Mouse (Mus musculus) myocyte (in vitro differentiated cells): ENCODE data around the gene Gabrb1. TPM values are rescaled to one million over a fixed set of nuclear protein-coding genes. Genes with fewer than 3 reads are reported as not detected.

Experiments
- H3K27me3 ChIP-seq: one replicate; pipeline ENCODE4 v1.6.1; 2011; ENCODE audit not compliant: control insufficient read depth, insufficient read depth, insufficient read length
- H3K36me3 ChIP-seq: one replicate; pipeline ENCODE4 v1.6.1; 2011; ENCODE audit not compliant: control insufficient read depth, insufficient read depth
- H3K4me2 ChIP-seq: one replicate; pipeline ENCODE4 v1.6.1; 2011; ENCODE audit warnings: low read depth, control low read depth
- H3K4me3 ChIP-seq: one replicate; pipeline ENCODE4 v1.5.1; 2011; ENCODE audit warnings: mild to moderate bottlenecking, control low read depth, moderate library complexity
- H3K79me2 ChIP-seq: one replicate; pipeline ENCODE4 v1.6.1; 2011; ENCODE audit not compliant: control insufficient read depth, insufficient read depth
- H3ac ChIP-seq: one replicate; pipeline ENCODE4 v1.6.1; 2011; ENCODE audit not compliant: control insufficient read depth, insufficient read length
- CEBPB ChIP-seq: IDR thresholded peaks from 2 replicates; pipeline ENCODE4 v1.6.1; 2011; ENCODE audit warnings: mild to moderate bottlenecking, moderate library complexity; ENCODE audit not compliant: poor library complexity, insufficient read depth, severe bottlenecking
- E2F4 ChIP-seq: IDR thresholded peaks from one replicate; pipeline ENCODE4 v1.6.1; 2011; ENCODE audit warnings: mild to moderate bottlenecking, control low read depth, moderate library complexity; ENCODE audit not compliant: insufficient read depth
- MAX ChIP-seq: IDR thresholded peaks from one replicate; pipeline ENCODE4 v1.6.1; 2011; ENCODE audit warnings: low read depth, mild to moderate bottlenecking, control low read depth
- MYOD1 ChIP-seq, 3 experiments: IDR thresholded peaks; one replicate each; pipeline ENCODE4 v1.6.1; 2011; ENCODE audit warnings: control low read depth in 2 of 3, low read depth in 2 of 3, mild to moderate bottlenecking in 2 of 3, moderate library complexity in 1 of 3; ENCODE audit not compliant: insufficient read length in 2 of 3, control insufficient read depth in 1 of 3
- MYOG ChIP-seq, 3 experiments: IDR thresholded peaks; one replicate each; pipeline ENCODE4 v1.6.1; 2011; ENCODE audit warnings: control low read depth in 2 of 3, low read depth in 2 of 3, mild to moderate bottlenecking in 2 of 3; ENCODE audit not compliant: insufficient read length in 2 of 3, control insufficient read depth in 1 of 3, insufficient read depth in 1 of 3
- POLR2A ChIP-seq: IDR thresholded peaks from one replicate; pipeline ENCODE4 v1.6.1; 2011; ENCODE audit warnings: low read depth, mild to moderate bottlenecking, control low read depth, moderate library complexity; ENCODE audit not compliant: insufficient read length
- POLR2AphosphoS2 ChIP-seq: IDR thresholded peaks from one replicate; pipeline ENCODE4 v1.6.1; 2011; ENCODE audit warnings: low read depth, control low read depth; ENCODE audit not compliant: insufficient read length
- REST ChIP-seq: IDR thresholded peaks from one replicate; pipeline ENCODE4 v1.6.1; 2011; ENCODE audit warnings: mild to moderate bottlenecking, control low read depth, moderate library complexity; ENCODE audit not compliant: insufficient read depth, insufficient read length
- SRF ChIP-seq: IDR thresholded peaks from one replicate; pipeline ENCODE4 v1.6.1; 2011; ENCODE audit warnings: low read depth; ENCODE audit not compliant: control insufficient read depth, insufficient read length
- TCF12 ChIP-seq: IDR thresholded peaks from one replicate; pipeline ENCODE4 v1.6.1; 2011; ENCODE audit warnings: mild to moderate bottlenecking, control low read depth; ENCODE audit not compliant: poor library complexity, insufficient read depth, severe bottlenecking
- TCF3 ChIP-seq: IDR thresholded peaks from one replicate; pipeline ENCODE4 v1.6.1; 2011; ENCODE audit warnings: low read depth, control low read depth; ENCODE audit not compliant: insufficient read length
- USF1 ChIP-seq: IDR thresholded peaks from one replicate; pipeline ENCODE4 v1.6.1; 2011; ENCODE audit warnings: low read depth, mild to moderate bottlenecking, control low read depth, moderate library complexity
- polyA plus RNA-seq: library from polyadenylated mRNA; unstranded; fragments of >200 nt; fragmentation: generic; extraction: Trizol; gene quantifications from one replicate; pipeline ENCODE4 v1.2.1, GENCODE M21; 2012; ENCODE audit warnings: missing spikeins

Gabrb1 gene
- polyA plus RNA-seq, 1 experiment = 0.01 TPM

- no peak overlapping the region for H3K4me3 ChIP-seq
- TF ChIP-seq TCF12 = no peak
- no peak for TF ChIP-seq SRF
- TF ChIP-seq MYOG (IDR thresholded peaks at IDR 0.05; ENCODE audit: control insufficient read depth in 1 of 3, insufficient read depth in 1 of 3, insufficient read length in 2 of 3, low read depth in 2 of 3) = no peak
- H3K27me3 ChIP-seq = no peaks in the 10 kb centered on the region
- no peak overlapping the region for H3K4me2 ChIP-seq
- no peaks in the 10 kb centered on the region for H3K36me3 ChIP-seq
- no peak overlapping the region for H3ac ChIP-seq
- H3K79me2 ChIP-seq = no peaks in the 10 kb centered on the region
These were observed 89.5 kb downstream of the Gabrb1 start for GRCm38 (mm10) chr5:71747411-71747810.

GRCm38 (mm10) chr5:71753966-71754365, 96.1 kb downstream of the Gabrb1 start:
- TF ChIP-seq MAX = no peak
- TF ChIP-seq TCF12 = no peak
- TF ChIP-seq MYOD1 (IDR thresholded peaks at IDR 0.05; ENCODE audit: control insufficient read depth in 1 of 3, insufficient read length in 2 of 3, low read depth in 2 of 3) = no peak
- TF ChIP-seq CEBPB = no peak
- no peak for TF ChIP-seq REST
- no peak for TF ChIP-seq USF1
- no peak for TF ChIP-seq POLR2A
- no peak for TF ChIP-seq MYOG (IDR thresholded peaks at IDR 0.05; ENCODE audit: control insufficient read depth in 1 of 3, insufficient read depth in 1 of 3, insufficient read length in 2 of 3, low read depth in 2 of 3)
- TF ChIP-seq E2F4 = no peak
- TF ChIP-seq TCF3 = no peak
- Histone ChIP-seq H3K27me3 (no peaks in the 10 kb centered on the region), H3ac (no peak overlapping the region), H3K4me3 (no peak overlapping the region), H3K36me3 (no peaks in the 10 kb centered on the region), H3K79me2 (no peaks in the 10 kb centered on the region), H3K4me2 (no peak overlapping the region)

- TF ChIP-seq MYOD1 (IDR thresholded peaks at IDR 0.05; ENCODE audit: control insufficient read depth in 1 of 3, insufficient read length in 2 of 3, low read depth in 2 of 3) = no peak
- no peak for TF ChIP-seq POLR2AphosphoS2
- no peak for TF ChIP-seq POLR2A
- no peak for TF ChIP-seq CEBPB
- TF ChIP-seq TCF12 = no peak
- no peak for TF ChIP-seq MYOG (IDR thresholded peaks at IDR 0.05; ENCODE audit: control insufficient read depth in 1 of 3, insufficient read depth in 1 of 3, insufficient read length in 2 of 3, low read depth in 2 of 3)
- TF ChIP-seq SRF = no peak
- TF ChIP-seq USF1 = no peak
- TF ChIP-seq MAX = no peak
- TF ChIP-seq E2F4 = no peak
- no peaks in the 10 kb centered on the region for H3K79me2 ChIP-seq
- H3K36me3 ChIP-seq = no peaks in the 10 kb centered on the region
- no peak overlapping the region for H3ac ChIP-seq
- no peaks in the 10 kb centered on the region for H3K27me3 ChIP-seq
- no peak overlapping the region for H3K4me2 ChIP-seq
- no peak overlapping the region for H3K4me3 ChIP-seq
These were observed 103.2 kb downstream of the Gabrb1 start for GRCm38 (mm10) chr5:71761105-71761504.

GRCm38 (mm10) chr5:71781514-71782179, 123.7 kb downstream of the Gabrb1 start:
- no peaks in the 10 kb centered on the region for H3K79me2 ChIP-seq
- H3K4me2 ChIP-seq = no peak overlapping the region
- H3ac ChIP-seq = no peak overlapping the region
- no peaks in the 10 kb centered on the region for H3K36me3 ChIP-seq
- no peaks in the 10 kb centered on the region for H3K27me3 ChIP-seq
- TF ChIP-seq TCF3 (no peak), E2F4 (no peak), POLR2AphosphoS2 (no peak), MYOG (IDR thresholded peaks at IDR 0.05; ENCODE audit: control insufficient read depth in 1 of 3, insufficient read depth in 1 of 3, insufficient read length in 2 of 3, low read depth in 2 of 3) (no peak), POLR2A (no peak), REST (no peak), CEBPB (no peak), MYOD1 (IDR thresholded peaks at IDR 0.05; ENCODE audit: control insufficient read depth in 1 of 3, insufficient read length in 2 of 3, low read depth in 2 of 3) (no peak), SRF (no peak), TCF12 (no peak), MAX (no peak), USF1 (no peak)
- no peak overlapping the region for H3K4me3 ChIP-seq

- H3ac ChIP-seq = no peak overlapping the region
- TF ChIP-seq USF1 (no peak), TCF3 (no peak), MYOD1 (IDR thresholded peaks at IDR 0.05; ENCODE audit: control insufficient read depth in 1 of 3, insufficient read length in 2 of 3, low read depth in 2 of 3) (no peak), CEBPB (no peak), E2F4 (no peak), POLR2AphosphoS2 (no peak), MYOG (IDR thresholded peaks at IDR 0.05; ENCODE audit: control insufficient read depth in 1 of 3, insufficient read depth in 1 of 3, insufficient read length in 2 of 3, low read depth in 2 of 3) (no peak), REST (no peak), TCF12 (no peak)
- no peaks in the 10 kb centered on the region for H3K36me3 ChIP-seq
- no peaks in the 10 kb centered on the region for H3K79me2 ChIP-seq
- no peaks in the 10 kb centered on the region for H3K27me3 ChIP-seq
- no peak overlapping the region for H3K4me2 ChIP-seq
- no peak overlapping the region for H3K4me3 ChIP-seq
These were observed 164.9 kb downstream of the Gabrb1 start for GRCm38 (mm10) chr5:71822862-71823261.
